Mouse (Mus musculus): ENCODE measurements around the gene Ferd3l. TPM values are rescaled to one million over a fixed set of nuclear protein-coding genes. Genes with fewer than 3 reads are reported as not detected.

Gene Ferd3l
- polyA plus RNA-seq, 2 experiments from 2014 or later = not detected

GRCm38 (mm10) chr12:33965661-33966360 is 37.6 kb downstream of the Ferd3l start:
- no peak for ATAC-seq

GRCm38 (mm10) chr12:33966490-33967415 is 38.5 kb downstream of the Ferd3l start:
- no peak for ATAC-seq

GRCm38 (mm10) chr12:33967514-33967913 is 39.3 kb downstream of the Ferd3l start:
- no peak for ATAC-seq

GRCm38 (mm10) chr12:33968041-33968897 is 40.0 kb downstream of the Ferd3l start:
- ATAC-seq = no peak

- no peak for ATAC-seq
Observed at GRCm38 (mm10) chr12:33968898-33969178, 40.6 kb downstream of the Ferd3l start.

Other genes starting within 250 kb of the Ferd3l start
- gene Twist1, start 29.2 kb downstream of the Ferd3l start, polyA plus RNA-seq (2017; shearing (Covaris generic)) = not detected

All from CD4-positive, CD25-positive, alpha-beta regulatory T cell, adult 4 months (primary cell).